Mouse (Mus musculus) midbrain, embryonic 16.5 days (tissue): ENCODE measurements around the gene Gpr35. TPM values are rescaled to one million over a fixed set of nuclear protein-coding genes. Genes with fewer than 3 reads are reported as not detected.

ENCODE experiments used
- polyA plus RNA-seq: library from polyadenylated mRNA; unstranded; fragments of >200 nt; fragmentation: Nextera tagmentation; extraction: Ambion mirVana; gene quantifications from 2 replicates; pipeline ENCODE4 v1.2.1, GENCODE M21; 2015

Gene Gpr35
- polyA plus RNA-seq, 1 experiment from 2014 or later, result 0.18 TPM

Other genes starting within 250 kb of the Gpr35 start
- 49.3 and 54.6 TPM in 2 replicates for gene Gpc1, start 119.2 kb upstream of the Gpr35 start, polyA plus RNA-seq
- gene Ankmy1, start 48.0 kb upstream of the Gpr35 start, polyA plus RNA-seq, result 0.63 and 0.82 TPM in 2 replicates
- 16.6 and 17.5 TPM in 2 replicates for gene Dusp28, start 43.9 kb upstream of the Gpr35 start, polyA plus RNA-seq
- gene Rnpepl1, start 40.1 kb upstream of the Gpr35 start, polyA plus RNA-seq, result 26.5 and 28.4 TPM in 2 replicates
- gene Capn10, start 16.5 kb upstream of the Gpr35 start, polyA plus RNA-seq, result 62.3 and 65.1 TPM in 2 replicates
- gene Aqp12, start 55.5 kb downstream of the Gpr35 start, polyA plus RNA-seq, result not detected in 2 replicates
- gene Kif1a, start 151.1 kb downstream of the Gpr35 start, polyA plus RNA-seq, result 514 and 519 TPM in 2 replicates
- not detected in 2 replicates for gene Agxt, start 184.4 kb downstream of the Gpr35 start, polyA plus RNA-seq
- gene 2310007B03Rik, start 210.1 kb downstream of the Gpr35 start, polyA plus RNA-seq, result 0.11 TPM in 1 of 2 replicates, not detected in the other
- 0.51 and 0.74 TPM in 2 replicates for gene Crocc2, start 217.9 kb downstream of the Gpr35 start, polyA plus RNA-seq